In genomic region chr9:51008068-51008840, GRCm38 (mm10) we compare ENCODE assay signal across 8 mouse cellular contexts. TPM values are rescaled to one million over a fixed set of nuclear protein-coding genes. Genes with fewer than 3 reads are reported as not detected.
DNase-seq lines count a peak whose midpoint lies in the region; ATAC-seq and TF ChIP-seq lines count a peak whose summit lies in the region.

No protein-coding gene starts in this region.

- DNase-seq in heart, adult 8-10 months (ENCODE audit: low spot score), result peak; percentile 19
- no peak for DNase-seq in heart, postnatal 10 days
- DNase-seq in gastrocnemius, postnatal 36 days, result peak; percentile 13 to 73
- DNase-seq in left cerebral cortex, postnatal 10 days (ENCODE audit: extremely low spot score in 1 of 2, low spot score in 2 of 2), result peak; percentile 11 to 68
- DNase-seq in mesoderm, embryonic 11.5 days (ENCODE audit: low read depth, low spot score), result peak; percentile 42
- DNase-seq in Muller cell, postnatal 12 days (ENCODE audit: inconsistent ontology term), result no peak

- H3K27ac ChIP-seq in cortical plate, adult 2 months (ENCODE audit: insufficient read depth, low read length), result peak overlapping the region; percentile 99

- H3K4me1 ChIP-seq in cortical plate, adult 2 months (ENCODE audit: control insufficient read depth, insufficient read depth, low read length), result no peaks in the 10 kb centered on the region; the same call in 1 of the 2 replicates

- peak overlapping the region; percentile 67 for H3K4me3 ChIP-seq in cortical plate, adult 2 months (ENCODE audit: insufficient read depth, low read length)

- intact Hi-C loops in heart, postnatal 10 days (cut with DNase I), result loop anchor here (2.0 kb wide), 1 partner anchor 145 kb away; no protein-coding TSS in a partner anchor
- intact Hi-C loops in gastrocnemius, postnatal 36 days (cut with DNase I), result loop anchor here (5.0 kb wide), 1 partner anchor 206 kb away; no protein-coding TSS in a partner anchor
- intact Hi-C loops in left cerebral cortex, postnatal 10 days (cut with DNase I), result loop anchor here (2.0 to 5.0 kb wide), 2 partner anchors 111 to 151 kb away; no protein-coding TSS in a partner anchor

- no peak for TF ChIP-seq CTCF in cortical plate, adult 2 months (IDR thresholded peaks at IDR 0.05; ENCODE audit: extremely low read depth, insufficient read depth, low read length)

- peak; percentile 39 for ATAC-seq in CD4-positive, CD25-positive, alpha-beta regulatory T cell, adult 4 months

- no peak for TF ChIP-seq POLR2A in cortical plate, adult 2 months (IDR thresholded peaks at IDR 0.05; ENCODE audit: extremely low read depth, insufficient read depth, low read length)

RNA-seq across cellular contexts. Expression of gene Sik2, which starts 0.6 kb away (rescaled TPM):
- 10 to 100 TPM; 22.2 to 28.0 (median 23.6) TPM for total RNA-seq in heart, adult 8-10 months (2022)
- 10 to 100 TPM; 25.6 to 37.5 TPM for total RNA-seq in heart, postnatal 10 days (2021)
- 10 to 100 TPM; 18.9 to 22.2 TPM for polyA plus RNA-seq in CD4-positive, CD25-positive, alpha-beta regulatory T cell, adult 4 months (2017; shearing (Covaris generic))
- 20.0 and 21.6 TPM in 2 replicates for polyA plus RNA-seq in cortical plate, adult 2 months (2012; rRNA removed)
- 10 to 100 TPM; 21.8 to 21.9 TPM for total RNA-seq in gastrocnemius, postnatal 36 days (2021)
- 10 to 100 TPM; 48.8 to 49.8 TPM for total RNA-seq in left cerebral cortex, postnatal 10 days (2021)

RNA-seq across cellular contexts. Expression of gene Btg4, which starts 52.4 kb away (rescaled TPM):
- not detected for total RNA-seq in heart, adult 8-10 months (2022)
- total RNA-seq in heart, postnatal 10 days (2021), result not detected
- polyA plus RNA-seq in CD4-positive, CD25-positive, alpha-beta regulatory T cell, adult 4 months (2017; shearing (Covaris generic)), result not detected
- polyA plus RNA-seq in cortical plate, adult 2 months (2012; rRNA removed), result not detected in 2 replicates
- total RNA-seq in gastrocnemius, postnatal 36 days (2021), result not detected
- total RNA-seq in left cerebral cortex, postnatal 10 days (2021), result not detected

Comparison
In these comparisons a context has a peak if more than half of its experiments do, and no peak if none do; other contexts are left out.
1. DNase-seq: peak in heart, adult 8-10 months (single experiment), gastrocnemius, postnatal 36 days (2 of 2), left cerebral cortex, postnatal 10 days (2 of 2) and mesoderm, embryonic 11.5 days (single experiment); none in heart, postnatal 10 days (0 of 2) and Muller cell, postnatal 12 days (single experiment).